Mouse (Mus musculus) hindbrain, embryonic 15.5 days (tissue): ENCODE results near the gene Casz1. TPM values are rescaled to one million over a fixed set of nuclear protein-coding genes. Genes with fewer than 3 reads are reported as not detected.

Experiments used
- ATAC-seq: fragments of 200-750 bp; cut with Nextera tagmentation; 2 replicates; pipeline ENCODE4 v1.8.0; 2017; ENCODE audit warnings: low read depth, moderate number of reproducible peaks, moderate TSS enrichment; ENCODE audit not compliant: low FRiP score
- H3K27ac ChIP-seq: fragments of 300-500 bp; sonication (generic); replicated peaks from 2 replicates; pipeline ENCODE4 v1.5.1; 2015; ENCODE audit warnings: mild to moderate bottlenecking, inconsistent platforms
- H3K27me3 ChIP-seq: fragments of 300-500 bp; sonication (generic); 2 replicates; pipeline ENCODE4 v1.6.1; 2015; ENCODE audit warnings: control low read depth, inconsistent platforms
- H3K36me3 ChIP-seq: fragments of 300-500 bp; sonication (generic); 2 replicates; pipeline ENCODE4 v1.6.1; 2015; ENCODE audit warnings: control low read depth, inconsistent platforms
- H3K4me1 ChIP-seq: fragments of 300-500 bp; sonication (generic); replicated peaks from 2 replicates; pipeline ENCODE4 v1.6.1; 2015; ENCODE audit warnings: control low read depth, inconsistent platforms
- H3K4me2 ChIP-seq: fragments of 300-500 bp; sonication (generic); 2 replicates; pipeline ENCODE4 v1.6.1; 2015; ENCODE audit warnings: moderate library complexity, mild to moderate bottlenecking, inconsistent platforms
- H3K4me3 ChIP-seq: fragments of 300-500 bp; sonication (generic); 2 replicates; pipeline ENCODE4 v1.5.1; 2015; ENCODE audit warnings: mild to moderate bottlenecking, inconsistent platforms
- H3K9ac ChIP-seq: fragments of 300-500 bp; sonication (generic); 2 replicates; pipeline ENCODE4 v1.6.1; 2015; ENCODE audit warnings: inconsistent platforms
- H3K9me3 ChIP-seq: fragments of 300-500 bp; sonication (generic); 2 replicates; pipeline ENCODE4 v1.6.1; 2016; ENCODE audit warnings: control low read depth, inconsistent platforms
- WGBS: fragments of 180-500 bp; shearing (Covaris S2); methylation state at CpG from one replicate; pipeline ENCODE4 v1.1.7; 2015; 5-methylcytosine and 5-hydroxymethylcytosine counted together
- polyA plus RNA-seq: library from polyadenylated mRNA; unstranded; fragments of >200 nt; fragmentation: Nextera tagmentation; extraction: Ambion mirVana; gene quantifications from 2 replicates; pipeline ENCODE4 v1.2.1, GENCODE M21; 2015

Casz1 gene
- polyA plus RNA-seq, 1 experiment from 2014 or later, result 4.6 TPM

- Histone ChIP-seq H3K36me3 (no peaks in the 10 kb centered on the region), H3K27ac (no peak overlapping the region), H3K4me3 (no peak overlapping the region), H3K4me1 (no peaks in the 10 kb centered on the region), H3K9ac (no peak overlapping the region), H3K4me2 (no peak overlapping the region), H3K27me3 (0 out of 2 replicates have a peak, but pooled peaks cover 3% of the 10 kb centered on the region), H3K9me3 (no peaks in the 10 kb centered on the region)
- WGBS, result 47% methylated on average over 8 of the region's 8 CpGs
- ATAC-seq, result no peak
These were observed 24.1 kb upstream of the Casz1 start for GRCm38 (mm10) chr4:148780097-148780621.

- no peaks in the 10 kb centered on the region for H3K36me3 ChIP-seq
- ATAC-seq, result no peak
- H3K9me3 ChIP-seq, result no peaks in the 10 kb centered on the region
- H3K9ac ChIP-seq, result no peak overlapping the region
- 59% methylated on average over 7 of the region's 7 CpGs for WGBS
- no peaks in the 10 kb centered on the region for H3K4me1 ChIP-seq
- H3K27me3 ChIP-seq, result 0 out of 2 replicates have a peak, but pooled peaks cover 3% of the 10 kb centered on the region
- no peak overlapping the region for H3K27ac ChIP-seq
- no peak overlapping the region for H3K4me2 ChIP-seq
- H3K4me3 ChIP-seq, result no peak overlapping the region
These were observed 22.7 kb upstream of the Casz1 start for GRCm38 (mm10) chr4:148781516-148781915.

- no peak for ATAC-seq
- Histone ChIP-seq H3K4me2 (no peak overlapping the region), H3K9ac (no peak overlapping the region), H3K4me3 (no peak overlapping the region), H3K9me3 (no peaks in the 10 kb centered on the region), H3K4me1 (no peaks in the 10 kb centered on the region), H3K27ac (no peak overlapping the region), H3K27me3 (peaks cover 5% of the 10 kb centered on the region; the same call in 1 of the 2 replicates), H3K36me3 (no peaks in the 10 kb centered on the region)
- 81% methylated on average over 6 of the region's 6 CpGs for WGBS
These were observed 21.3 kb upstream of the Casz1 start for GRCm38 (mm10) chr4:148782880-148783279.

DNA sequence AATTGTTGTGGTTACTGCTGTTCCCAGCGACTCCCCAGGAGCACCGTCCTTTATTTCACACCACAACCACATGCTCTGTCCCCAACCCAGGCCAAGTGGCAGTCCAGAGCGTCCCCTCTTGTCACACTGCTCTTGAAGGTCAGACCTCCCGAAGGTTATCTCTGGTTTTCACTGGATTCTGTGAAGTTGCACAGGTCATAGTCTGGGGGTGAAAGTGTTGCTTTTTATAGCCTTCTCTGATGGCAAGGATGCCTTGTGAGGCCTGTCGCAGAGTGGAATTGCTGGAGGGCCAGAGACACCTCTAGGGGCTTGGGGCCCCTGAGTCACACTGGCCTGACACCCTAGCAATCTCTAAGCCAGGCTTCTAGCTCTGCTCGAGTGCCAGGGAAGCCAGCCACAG is 20.5 kb upstream of the Casz1 start:
- H3K27ac ChIP-seq, result no peak overlapping the region
- no peaks in the 10 kb centered on the region for H3K9me3 ChIP-seq
- no peaks in the 10 kb centered on the region for H3K36me3 ChIP-seq
- 81% methylated on average over 6 of the region's 6 CpGs for WGBS
- ATAC-seq, result no peak
- no peak overlapping the region for H3K4me2 ChIP-seq
- H3K4me1 ChIP-seq, result no peaks in the 10 kb centered on the region
- peaks cover 6% of the 10 kb centered on the region; the same call in 1 of the 2 replicates for H3K27me3 ChIP-seq
- no peak overlapping the region for H3K9ac ChIP-seq
- no peak overlapping the region for H3K4me3 ChIP-seq

- H3K36me3 ChIP-seq, result no peaks in the 10 kb centered on the region
- 86% methylated on average over 6 of the region's 6 CpGs for WGBS
- H3K4me2 ChIP-seq, result no peak overlapping the region
- no peak overlapping the region for H3K4me3 ChIP-seq
- no peak for ATAC-seq
- no peak overlapping the region for H3K9ac ChIP-seq
- no peaks in the 10 kb centered on the region for H3K4me1 ChIP-seq
- H3K27ac ChIP-seq, result no peak overlapping the region
- no peaks in the 10 kb centered on the region for H3K9me3 ChIP-seq
- peaks cover 7% of the 10 kb centered on the region; the same call in 1 of the 2 replicates for H3K27me3 ChIP-seq
These were observed 19.1 kb upstream of the Casz1 start for GRCm38 (mm10) chr4:148785053-148785567.

- Histone ChIP-seq H3K9ac (no peak overlapping the region), H3K9me3 (no peaks in the 10 kb centered on the region), H3K4me3 (no peak overlapping the region), H3K27me3 (peaks cover 6% of the 10 kb centered on the region; the same call in 1 of the 2 replicates), H3K36me3 (no peaks in the 10 kb centered on the region), H3K4me2 (no peak overlapping the region), H3K27ac (no peak overlapping the region), H3K4me1 (no peaks in the 10 kb centered on the region)
- 64% methylated on average over 8 of the region's 8 CpGs for WGBS
- ATAC-seq, result no peak
These were observed 18.2 kb upstream of the Casz1 start for GRCm38 (mm10) chr4:148785995-148786394.

- ATAC-seq, result no peak
- Histone ChIP-seq H3K4me1 (no peaks in the 10 kb centered on the region), H3K4me2 (no peak overlapping the region), H3K4me3 (no peak overlapping the region), H3K36me3 (no peaks in the 10 kb centered on the region), H3K9ac (no peak overlapping the region), H3K27ac (no peak overlapping the region), H3K27me3 (peaks cover 9% of the 10 kb centered on the region; the same call in 1 of the 2 replicates), H3K9me3 (no peaks in the 10 kb centered on the region)
- 85% methylated on average over 8 of the region's 8 CpGs for WGBS
These were observed 13.3 kb upstream of the Casz1 start for GRCm38 (mm10) chr4:148790940-148791339.

DNA sequence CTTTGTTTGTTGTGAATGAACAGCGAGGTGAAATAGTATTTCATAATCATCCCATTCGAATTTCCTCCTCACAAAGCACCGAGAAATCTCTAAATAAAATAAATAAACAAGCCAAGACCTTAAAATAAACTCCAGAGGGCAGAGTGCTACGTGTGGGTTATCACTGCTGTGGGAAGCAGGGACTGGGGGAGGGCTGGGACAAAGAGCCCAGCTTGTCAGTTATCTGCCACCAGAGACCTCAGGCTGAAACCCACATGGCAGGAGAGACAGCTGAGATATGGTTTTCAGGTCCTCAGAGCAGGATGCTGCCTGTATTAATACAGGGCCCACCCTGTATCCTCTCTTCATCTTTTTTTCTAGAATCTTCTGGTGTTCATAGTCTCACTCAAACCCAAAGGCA is 9.2 kb upstream of the Casz1 start:
- no peaks in the 10 kb centered on the region for H3K36me3 ChIP-seq
- H3K27ac ChIP-seq, result no peak overlapping the region
- ATAC-seq, result no peak
- no peaks in the 10 kb centered on the region for H3K9me3 ChIP-seq
- no peak overlapping the region for H3K9ac ChIP-seq
- H3K4me1 ChIP-seq, result no peaks in the 10 kb centered on the region
- H3K4me2 ChIP-seq, result no peak overlapping the region
- 58% methylated on average over 4 of the region's 4 CpGs for WGBS
- peaks cover 22% of the 10 kb centered on the region for H3K27me3 ChIP-seq
- no peak overlapping the region for H3K4me3 ChIP-seq

GRCm38 (mm10) chr4:148797475-148798324 is 6.5 kb upstream of the Casz1 start:
- H3K36me3 ChIP-seq, result no peaks in the 10 kb centered on the region
- 81% methylated on average over 12 of the region's 12 CpGs for WGBS
- H3K27ac ChIP-seq, result no peak overlapping the region
- H3K27me3 ChIP-seq, result peaks cover 44% of the 10 kb centered on the region
- H3K9ac ChIP-seq, result no peak overlapping the region
- no peak overlapping the region for H3K4me2 ChIP-seq
- ATAC-seq, result no peak
- H3K4me1 ChIP-seq, result no peaks in the 10 kb centered on the region
- H3K4me3 ChIP-seq, result no peak overlapping the region
- H3K9me3 ChIP-seq, result no peaks in the 10 kb centered on the region

DNA sequence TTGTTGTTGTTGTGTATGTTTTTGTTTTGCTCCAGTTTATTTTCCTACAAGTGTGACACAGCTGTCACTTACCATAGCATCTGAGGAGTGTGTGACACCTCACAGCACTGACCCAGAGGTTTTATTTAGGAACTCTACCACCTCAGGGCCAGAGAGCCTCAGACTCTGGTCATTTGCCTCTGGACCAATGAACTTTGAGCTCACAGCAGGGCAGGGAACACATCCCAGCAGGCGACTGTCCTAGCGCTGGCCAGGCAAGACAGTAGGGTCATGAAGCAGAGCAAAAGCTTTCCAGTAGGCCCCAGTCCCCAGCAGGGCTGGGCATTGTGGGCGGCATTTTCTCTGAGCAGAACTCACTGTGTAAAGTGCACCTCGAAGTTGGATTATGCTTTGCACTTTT is 1.2 kb upstream of the Casz1 start:
- 19% methylated on average over 4 of the region's 4 CpGs for WGBS

GRCm38 (mm10) chr4:148803636-148804035 is 593 bp upstream of the Casz1 start:
- ATAC-seq, result no peak
- 0 out of 2 replicates have a peak overlapping the region, but pooled peaks have one; percentile 17 for H3K9ac ChIP-seq
- H3K27ac ChIP-seq, result no peak overlapping the region
- H3K4me1 ChIP-seq, result peaks cover 42% of the 10 kb centered on the region
- 5% methylated on average over 10 of the region's 10 CpGs for WGBS
- H3K9me3 ChIP-seq, result no peaks in the 10 kb centered on the region
- no peaks in the 10 kb centered on the region for H3K36me3 ChIP-seq
- H3K4me2 ChIP-seq, result peak overlapping the region; percentile 93
- H3K4me3 ChIP-seq, result peak overlapping the region; percentile 48
- peaks cover 65% of the 10 kb centered on the region for H3K27me3 ChIP-seq

More for the DNA sequence above, 1.2 kb upstream of the Casz1 start:
- peaks cover 42% of the 10 kb centered on the region for H3K4me1 ChIP-seq
- H3K4me2 ChIP-seq, result no peak overlapping the region
- no peak overlapping the region for H3K27ac ChIP-seq
- no peak for ATAC-seq
- H3K4me3 ChIP-seq, result no peak overlapping the region
- H3K36me3 ChIP-seq, result no peaks in the 10 kb centered on the region
- no peaks in the 10 kb centered on the region for H3K9me3 ChIP-seq
- peaks cover 63% of the 10 kb centered on the region for H3K27me3 ChIP-seq
- H3K9ac ChIP-seq, result no peak overlapping the region

GRCm38 (mm10) chr4:148804780-148805160 is 541 bp downstream of the Casz1 start:
- H3K9ac ChIP-seq, result peak overlapping the region; percentile 24
- peaks cover 49% of the 10 kb centered on the region for H3K4me1 ChIP-seq
- peaks cover 65% of the 10 kb centered on the region for H3K27me3 ChIP-seq
- H3K4me2 ChIP-seq, result peak overlapping the region; percentile 93
- ATAC-seq, result peak; percentile 7; the same call in 1 of the 2 replicates
- peak overlapping the region; percentile 65 for H3K27ac ChIP-seq
- 0% methylated on average over 14 of the region's 16 CpGs for WGBS
- H3K36me3 ChIP-seq, result no peaks in the 10 kb centered on the region
- peak overlapping the region; percentile 48 for H3K4me3 ChIP-seq
- no peaks in the 10 kb centered on the region for H3K9me3 ChIP-seq
